Mouse (Mus musculus): ENCODE data around the gene AC109138.7. TPM values are rescaled to one million over a fixed set of nuclear protein-coding genes. Genes with fewer than 3 reads are reported as not detected.

The AC109138.7 gene
- total RNA-seq, 2 experiments from 2014 or later: not detected

GRCm38 (mm10) chr19:4254230-4254629 lies 40.1 kb downstream of the AC109138.7 start:
- DNase-seq: no peak

GRCm38 (mm10) chr19:4255583-4256162 lies 41.5 kb downstream of the AC109138.7 start:
- DNase-seq: no peak

- DNase-seq: peak; percentile 92 to 93
These were observed 43.2 kb downstream of the AC109138.7 start for GRCm38 (mm10) chr19:4257216-4257896.

DNA sequence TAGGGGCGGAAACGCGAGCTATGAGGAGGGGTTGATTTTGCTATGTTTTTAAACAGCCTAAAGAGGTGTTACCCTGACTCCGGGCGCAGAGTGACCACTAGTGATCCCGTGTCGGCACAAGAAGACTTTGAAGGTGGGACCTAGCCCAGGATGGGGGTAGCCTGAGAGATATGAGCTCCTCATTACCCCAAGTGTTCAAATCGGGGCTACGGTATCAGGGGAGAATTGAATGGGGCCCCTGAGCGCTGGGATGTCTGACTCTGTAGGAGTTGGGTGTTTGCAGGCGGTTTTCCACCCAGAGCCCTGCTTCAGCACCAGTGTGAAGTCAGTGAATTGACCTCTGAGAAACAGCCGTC lies 43.7 kb downstream of the AC109138.7 start:
- DNase-seq: peak in 1 of 2 experiments; percentile 19

DNA sequence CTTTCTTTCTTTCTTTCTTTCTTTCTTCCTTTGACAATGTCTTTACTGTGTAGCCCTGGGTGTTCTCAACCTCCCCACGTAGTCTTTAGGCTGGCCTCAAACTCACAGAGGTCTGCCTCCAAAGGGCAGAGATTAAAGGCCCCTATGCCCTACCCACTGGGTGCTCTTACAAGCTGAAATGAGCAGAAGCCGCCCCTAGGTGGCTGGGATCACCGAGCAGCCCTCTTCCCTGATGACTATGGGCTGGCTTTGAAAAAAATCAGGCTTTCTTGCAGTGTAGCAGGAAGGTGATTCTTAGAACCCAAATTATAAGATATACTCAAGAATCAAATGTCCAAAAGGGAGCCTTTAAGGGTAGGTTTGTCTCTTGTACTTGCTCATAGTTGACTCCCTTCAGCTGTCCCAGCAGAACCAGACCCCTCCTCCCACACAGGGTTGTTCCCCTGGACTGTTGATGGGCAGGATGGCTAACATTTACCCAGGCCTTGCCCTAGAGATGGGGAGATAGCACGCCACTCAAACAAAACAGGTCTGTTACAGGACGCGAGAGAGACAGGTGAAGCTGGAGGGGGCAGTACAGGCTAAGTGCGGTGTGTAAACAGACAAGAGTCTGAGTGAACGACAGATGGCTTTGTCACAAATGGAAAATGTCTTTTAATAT lies 47.0 kb downstream of the AC109138.7 start:
- no peak for DNase-seq

DNA sequence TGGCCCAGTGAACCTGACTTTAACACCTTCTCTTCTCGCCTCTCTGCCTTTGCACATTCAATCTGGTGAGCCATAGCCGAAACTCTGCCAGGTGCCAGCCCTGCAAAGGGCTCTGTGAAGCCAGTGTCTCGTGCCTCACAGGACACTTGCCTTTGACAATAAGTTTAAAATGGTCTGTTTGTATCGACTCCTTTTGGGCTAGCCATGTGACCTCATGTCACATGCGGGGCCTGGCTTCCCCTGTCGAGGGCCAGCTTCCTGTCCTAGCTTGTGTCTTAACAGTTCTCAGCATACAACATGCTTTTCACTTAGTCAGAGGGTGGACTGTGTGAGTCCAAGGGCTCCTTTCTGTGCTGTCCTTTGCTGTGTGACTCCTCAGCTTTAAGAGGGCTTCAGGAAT lies 48.6 kb downstream of the AC109138.7 start:
- DNase-seq: no peak

DNA sequence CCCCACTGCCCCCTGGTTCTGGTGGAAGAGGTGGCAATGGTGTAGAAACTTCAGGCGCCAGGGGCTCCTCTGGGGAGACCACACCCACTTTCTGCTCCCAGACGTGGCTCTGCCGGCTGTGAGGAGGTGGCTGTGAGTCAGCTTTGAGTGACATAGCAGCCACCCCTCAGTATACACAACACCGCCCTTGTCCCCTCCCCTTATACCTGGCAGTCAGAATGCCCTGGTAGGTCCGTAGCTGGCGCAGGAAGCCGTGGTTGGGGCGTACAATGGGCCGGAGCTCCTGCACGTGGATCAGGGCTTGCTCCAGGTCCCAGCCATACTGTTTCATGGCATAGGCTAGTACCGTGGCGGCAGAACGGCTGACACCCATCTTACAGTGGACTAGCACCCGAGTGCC lies 49.5 kb downstream of the AC109138.7 start:
- DNase-seq: no peak

DNA sequence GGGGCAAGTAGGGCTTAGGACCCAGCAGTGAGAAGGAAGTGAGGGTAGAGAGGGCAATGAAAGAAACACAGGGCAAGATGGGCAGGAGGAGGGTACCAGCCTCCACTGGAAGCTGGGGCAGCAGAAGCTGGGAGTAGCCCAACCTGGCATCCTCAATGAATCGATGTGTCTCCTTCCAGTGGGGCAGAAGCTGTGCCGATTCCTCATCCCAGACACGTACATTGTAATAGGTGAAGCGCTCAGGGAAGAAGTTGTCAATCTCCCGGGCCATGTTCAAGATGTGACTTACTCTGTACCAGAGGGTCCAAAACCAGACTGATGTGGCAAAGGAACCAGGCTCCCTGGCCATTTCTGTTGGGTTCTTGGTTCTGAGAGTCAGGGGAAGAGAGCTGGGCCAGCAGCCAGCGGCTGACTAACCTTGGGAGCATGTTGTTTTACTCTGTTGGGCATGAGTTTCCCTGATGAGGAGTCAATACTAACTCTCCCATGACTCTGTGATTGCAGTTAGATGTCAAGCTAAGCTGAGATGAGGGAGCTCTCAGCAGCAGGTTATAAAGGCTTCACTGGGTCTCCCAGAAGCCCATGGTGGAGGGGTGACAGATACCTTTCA lies 50.1 kb downstream of the AC109138.7 start:
- DNase-seq: peak; percentile 46 to 67

DNA sequence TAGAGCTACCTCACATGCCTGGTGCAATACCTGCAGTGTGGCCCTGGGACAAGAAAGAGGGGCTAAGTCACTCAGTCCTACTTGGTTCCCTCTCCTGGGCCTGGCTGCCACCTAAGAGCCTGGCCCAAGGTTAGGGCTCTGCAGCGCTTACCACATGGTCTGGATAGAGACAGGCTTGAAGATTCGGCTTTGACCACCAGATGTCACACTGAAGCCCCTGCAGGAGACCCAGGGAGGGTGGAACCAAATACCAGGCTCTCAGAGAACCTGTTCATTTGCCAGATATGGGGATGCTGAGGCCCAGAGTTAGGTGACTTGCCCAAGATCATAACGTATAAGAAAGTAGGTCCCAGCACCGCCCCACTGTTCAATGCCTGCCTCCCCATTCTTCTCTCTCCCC lies 51.8 kb downstream of the AC109138.7 start:
- DNase-seq: no peak

GRCm38 (mm10) chr19:4268566-4269361 lies 54.6 kb downstream of the AC109138.7 start, which contains the start of gene Ssh3:
Ssh3 (minus strand) TSS chr19:4269180.
- peak; percentile 87 to 90 for DNase-seq

DNA sequence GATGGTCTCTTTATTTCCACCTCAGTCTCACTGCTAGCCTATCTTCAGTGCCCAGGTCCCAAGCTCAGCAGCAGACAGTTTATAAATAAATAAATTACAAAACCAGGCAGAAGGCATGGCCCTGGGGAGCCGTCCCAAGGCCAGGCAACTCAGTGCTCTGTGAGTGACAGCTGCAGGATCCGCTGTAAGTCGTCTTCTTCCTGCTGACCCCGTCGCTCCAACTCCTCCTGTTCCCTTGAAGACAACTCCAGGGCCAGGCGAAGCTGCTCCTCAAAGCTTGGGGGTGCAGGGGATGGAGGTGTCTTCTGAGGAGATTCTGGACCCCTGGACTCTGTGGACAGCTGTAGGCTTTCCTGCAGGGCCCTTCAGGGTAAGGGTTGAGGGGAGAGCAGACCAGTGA lies 56.0 kb downstream of the AC109138.7 start:
- DNase-seq: peak; percentile 63 to 67

DNA sequence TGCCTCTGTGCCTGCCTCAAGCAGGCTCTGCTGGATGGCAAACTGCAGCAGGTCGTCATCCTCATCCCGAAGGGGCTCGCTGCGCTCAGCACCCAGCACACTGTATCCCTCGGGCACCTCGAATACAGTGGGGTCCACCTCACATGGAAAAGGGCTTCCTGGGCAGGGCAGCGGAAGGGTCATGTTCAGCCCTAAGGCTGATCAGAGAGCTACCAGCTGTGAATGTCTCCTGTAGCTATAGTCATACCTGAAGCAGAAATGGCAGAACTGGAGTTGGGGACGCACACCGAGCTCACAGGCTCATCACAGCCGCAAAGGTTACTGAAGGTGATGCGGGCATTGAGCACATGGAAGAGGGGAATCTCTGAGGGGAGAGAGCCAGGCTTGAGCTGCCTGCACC lies 56.8 kb downstream of the AC109138.7 start:
- DNase-seq: no peak

- DNase-seq: no peak
These were observed 65.3 kb downstream of the AC109138.7 start for GRCm38 (mm10) chr19:4279487-4279886.

GRCm38 (mm10) chr19:4280425-4280824 lies 66.3 kb downstream of the AC109138.7 start:
- DNase-seq: no peak

Small RNA genes within 50 kb of the gene (microRNA-seq; reads per million reads assigned to microRNA genes)
- gene Gm26115: not detected
- 0.75 reads per million for gene Mir6985

Other genes starting within 250 kb of the AC109138.7 start
- gene Aldh3b2, start 242.0 kb upstream of the AC109138.7 start, total RNA-seq (2021): 10 to 100 TPM in 1 of 2 experiments, 1 to 10 TPM in 1; 4.6 to 13.8 TPM
- 10 to 100 TPM; 18.2 to 20.1 TPM for gene Acy3, start 227.8 kb upstream of the AC109138.7 start, total RNA-seq (2021)
- gene Tbx10, start 221.6 kb upstream of the AC109138.7 start, total RNA-seq (2021): not detected
- 10 to 100 TPM; 20.4 to 30.8 TPM for gene Nudt8, start 213.8 kb upstream of the AC109138.7 start, total RNA-seq (2021)
- gene Gm49405, start 213.7 kb upstream of the AC109138.7 start, total RNA-seq (2021): under 1 TPM; 0.72 to 0.96 TPM
- 1 to 10 TPM; 1.1 to 1.9 TPM for gene Doc2g, start 211.0 kb upstream of the AC109138.7 start, total RNA-seq (2021)
- 100 to 1,000 TPM; 355 to 381 TPM for gene Ndufv1, start 201.6 kb upstream of the AC109138.7 start, total RNA-seq (2021)
- gene Gstp1, start 176.4 kb upstream of the AC109138.7 start, total RNA-seq (2021): 100 to 1,000 TPM; 354 to 397 TPM
- gene Gstp2, start 168.3 kb upstream of the AC109138.7 start, total RNA-seq (2021): 10 to 100 TPM; 56.1 to 59.7 TPM
- gene Gstp3, start 154.8 kb upstream of the AC109138.7 start, total RNA-seq (2021): under 1 TPM; 0.63 to 0.99 TPM
- not detected for gene Cabp2, start 132.8 kb upstream of the AC109138.7 start, total RNA-seq (2021)
- 100 to 1,000 TPM; 109 to 132 TPM for gene Cdk2ap2, start 117.2 kb upstream of the AC109138.7 start, total RNA-seq (2021)
- gene Pitpnm1, start 114.4 kb upstream of the AC109138.7 start, total RNA-seq (2021): 100 to 1,000 TPM in 1 of 2 experiments, 10 to 100 TPM in 1; 59.7 to 158 TPM
- gene Aip, start 88.5 kb upstream of the AC109138.7 start, total RNA-seq (2021): 100 to 1,000 TPM; 104 to 124 TPM
- under 1 TPM in 1 of 2 experiments, not detected in 1; 0.10 TPM for gene Gpr152, start 74.6 kb upstream of the AC109138.7 start, total RNA-seq (2021)
- under 1 TPM; 0.30 to 0.40 TPM for gene Cabp4, start 70.3 kb upstream of the AC109138.7 start, total RNA-seq (2021)
- 100 to 1,000 TPM; 171 to 195 TPM for gene Coro1b, start 65.7 kb upstream of the AC109138.7 start, total RNA-seq (2021)
- gene Ptprcap, start 60.8 kb upstream of the AC109138.7 start, total RNA-seq (2021): 1 to 10 TPM; 1.4 to 3.1 TPM
- 10 to 100 TPM; 27.6 to 37.5 TPM for gene Rps6kb2, start 51.0 kb upstream of the AC109138.7 start, total RNA-seq (2021)
- 1 to 10 TPM; 2.0 to 2.8 TPM for gene Carns1, start 38.9 kb upstream of the AC109138.7 start, total RNA-seq (2021)
- 1 to 10 TPM in 1 of 2 experiments, under 1 TPM in 1; 0.70 to 1.0 TPM for gene Tbc1d10c, start 23.1 kb upstream of the AC109138.7 start, total RNA-seq (2021)
- 100 to 1,000 TPM; 403 to 410 TPM for gene Ppp1ca, start 22.3 kb upstream of the AC109138.7 start, total RNA-seq (2021)
- gene Rad9a, start 12.7 kb upstream of the AC109138.7 start, total RNA-seq (2021): 1 to 10 TPM; 7.6 TPM
- 10 to 100 TPM in 1 of 2 experiments, 1 to 10 TPM in 1; 6.3 to 17.4 TPM for gene Clcf1, start 119 bp upstream of the AC109138.7 start, total RNA-seq (2021)
- gene Pold4, start 17.5 kb downstream of the AC109138.7 start, total RNA-seq (2021): 10 to 100 TPM; 50.2 to 54.4 TPM
- gene Ssh3, start 54.8 kb downstream of the AC109138.7 start, total RNA-seq (2021): 10 to 100 TPM; 28.1 to 30.1 TPM
- 1 to 10 TPM; 2.4 to 2.8 TPM for gene Ankrd13d, start 68.8 kb downstream of the AC109138.7 start, total RNA-seq (2021)
- gene Grk2, start 91.9 kb downstream of the AC109138.7 start, total RNA-seq (2021): 10 to 100 TPM; 48.1 to 53.1 TPM
- 100 to 1,000 TPM in 1 of 2 experiments, 10 to 100 TPM in 1; 86.7 to 107 TPM for gene Kdm2a, start 183.9 kb downstream of the AC109138.7 start, total RNA-seq (2021)
- gene Rhod, start 225.1 kb downstream of the AC109138.7 start, total RNA-seq (2021): 10 to 100 TPM; 25.8 to 26.8 TPM